Mouse (Mus musculus) spleen, adult 12 weeks (tissue): ENCODE data around the gene Lzic.
A peak's percentile ranks its signal among the peaks of the same experiment; 100 is the strongest.

Source experiments
- DNase-seq: peaks from one replicate; pipeline ENCODE4 v3.0.0; 2022; ENCODE audit warnings: low spot score

Gene Lzic

DNA sequence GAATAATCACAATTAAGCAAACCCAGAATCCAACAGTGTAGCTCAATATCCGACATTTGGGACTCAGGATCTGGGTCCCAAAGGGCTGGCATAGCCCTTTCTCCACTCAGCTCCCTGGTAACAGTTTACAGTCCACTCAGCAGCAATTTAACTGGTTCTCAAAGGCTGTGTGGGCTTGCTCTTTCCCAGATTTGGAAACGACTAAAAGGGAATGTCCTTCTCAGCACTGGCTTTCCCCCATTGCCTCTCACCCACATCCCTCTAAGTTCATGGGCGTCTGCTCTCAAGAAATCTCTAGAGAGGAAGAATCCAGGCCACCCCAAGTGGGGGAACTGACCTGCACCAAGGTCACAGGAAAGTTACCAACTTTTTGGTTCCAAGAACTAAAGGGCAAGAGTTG lies 463 bp upstream of the Lzic start:
- no peak for DNase-seq

DNA sequence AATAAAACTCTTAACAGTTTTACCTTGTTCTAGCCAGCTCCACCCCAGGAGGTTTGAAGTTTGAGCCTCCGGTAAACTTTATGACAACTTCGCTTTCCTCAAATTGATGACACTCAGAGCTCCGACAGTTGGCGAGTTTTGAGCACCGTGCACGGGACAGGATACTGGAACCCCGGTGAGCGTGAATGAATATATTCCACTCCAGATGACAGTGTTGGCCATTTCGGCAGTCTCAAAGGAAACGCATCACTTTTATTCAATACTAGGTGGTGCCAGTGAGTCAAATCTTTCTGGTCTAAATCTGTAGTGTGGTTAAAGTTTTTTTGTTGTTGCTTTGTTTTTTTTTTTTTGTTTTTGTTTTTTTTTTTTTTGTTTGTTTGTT lies 787 bp downstream of the Lzic start:
- peak; percentile 12 for DNase-seq

DNA sequence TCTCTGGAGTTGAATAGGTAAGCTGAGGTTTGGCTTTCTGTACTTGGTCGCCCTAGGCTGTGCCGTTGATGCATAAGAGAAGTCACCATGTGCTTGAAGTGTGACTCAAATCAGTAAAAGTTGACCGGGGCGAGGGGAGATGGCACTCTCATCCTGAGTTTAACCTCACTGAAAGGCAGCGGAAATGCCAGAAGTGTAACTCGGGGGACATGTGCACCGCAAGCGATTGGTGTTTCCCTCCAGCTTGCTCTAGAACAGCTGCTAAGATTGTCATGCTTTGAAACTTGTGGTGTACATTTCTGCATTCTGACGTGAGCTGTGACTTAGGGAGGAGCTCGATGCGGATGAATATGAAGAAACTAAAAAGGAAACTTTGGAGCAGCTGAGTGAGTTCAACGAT lies 2.7 kb downstream of the Lzic start:
- DNase-seq = no peak

DNA sequence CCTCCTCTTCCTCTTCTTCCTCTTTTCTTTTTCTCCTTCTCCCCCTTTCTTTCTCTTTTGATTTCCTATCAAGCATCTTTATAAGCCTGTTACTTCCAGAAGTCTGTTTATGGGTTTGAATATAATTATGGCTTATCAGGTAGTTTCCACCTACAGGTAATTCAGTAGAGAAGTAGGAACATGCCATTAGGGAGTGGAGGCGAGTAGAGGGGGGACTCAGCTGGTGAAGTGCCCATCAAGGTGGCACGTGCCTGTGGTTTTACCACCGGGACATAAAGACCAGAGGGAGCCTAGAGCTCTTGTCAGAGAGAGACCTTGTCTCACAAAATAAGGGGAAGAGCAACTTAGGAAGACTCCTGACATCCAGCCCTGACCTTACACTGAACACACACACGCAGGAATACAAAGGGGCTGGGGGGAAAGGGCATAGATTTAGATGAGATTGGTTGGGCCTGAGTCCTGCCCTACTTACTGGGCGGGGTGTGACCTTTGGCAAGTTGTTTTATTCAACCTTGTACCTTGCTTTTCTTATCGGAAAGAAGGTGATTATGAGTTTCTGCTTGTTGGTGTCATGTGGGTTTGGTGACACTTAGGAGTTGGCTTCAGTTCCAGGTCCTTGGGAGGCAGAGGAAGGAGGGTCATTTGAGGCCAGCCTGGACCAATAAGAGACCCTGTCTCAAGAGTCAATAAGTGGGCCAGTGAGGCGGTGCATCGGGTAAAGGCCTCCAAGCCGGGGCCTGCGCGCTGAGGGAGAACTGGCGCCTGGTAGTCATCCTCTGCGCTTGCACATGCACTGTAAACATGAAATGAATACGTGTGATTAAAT lies 4.6 kb downstream of the Lzic start:
- no peak for DNase-seq

DNA sequence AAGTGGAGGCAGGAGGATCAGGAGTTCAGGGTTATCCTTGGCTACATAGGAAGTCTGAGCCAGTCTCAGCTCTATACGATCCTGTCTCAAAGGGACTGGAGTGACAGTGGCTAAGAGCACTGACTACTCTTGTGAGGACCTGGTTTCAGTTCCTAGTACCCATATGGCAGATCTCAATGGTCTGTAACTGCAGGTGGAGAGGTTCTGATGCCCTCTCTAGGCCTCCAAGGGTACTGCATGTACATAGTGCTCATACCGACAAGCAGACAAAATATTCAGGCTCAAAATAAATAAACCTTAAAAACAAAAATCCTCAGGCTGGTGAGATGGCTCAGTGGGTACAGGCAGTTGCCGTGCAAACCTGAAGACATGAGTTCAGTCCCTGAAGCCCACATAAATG lies 6.1 kb downstream of the Lzic start:
- DNase-seq = no peak

DNA sequence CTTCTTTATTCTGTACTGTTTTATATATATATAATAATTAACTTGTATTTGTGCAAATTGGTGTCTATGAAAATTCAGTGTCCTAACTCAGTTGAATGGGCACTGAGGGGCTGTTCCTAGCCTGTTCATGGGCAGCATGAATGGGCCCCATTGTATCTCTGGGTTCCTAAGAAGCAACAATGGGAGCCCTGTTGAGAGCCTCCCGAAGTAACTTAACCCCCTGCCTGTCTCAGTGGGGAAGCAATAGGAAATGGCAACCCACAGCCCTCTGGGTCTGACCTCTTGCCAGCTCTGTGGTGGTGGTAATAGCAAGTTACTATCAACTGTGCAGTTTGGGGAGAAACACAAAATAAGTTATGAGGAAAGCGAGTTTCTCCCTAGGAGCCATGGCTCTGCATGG lies 11.6 kb downstream of the Lzic start:
- no peak for DNase-seq

DNA sequence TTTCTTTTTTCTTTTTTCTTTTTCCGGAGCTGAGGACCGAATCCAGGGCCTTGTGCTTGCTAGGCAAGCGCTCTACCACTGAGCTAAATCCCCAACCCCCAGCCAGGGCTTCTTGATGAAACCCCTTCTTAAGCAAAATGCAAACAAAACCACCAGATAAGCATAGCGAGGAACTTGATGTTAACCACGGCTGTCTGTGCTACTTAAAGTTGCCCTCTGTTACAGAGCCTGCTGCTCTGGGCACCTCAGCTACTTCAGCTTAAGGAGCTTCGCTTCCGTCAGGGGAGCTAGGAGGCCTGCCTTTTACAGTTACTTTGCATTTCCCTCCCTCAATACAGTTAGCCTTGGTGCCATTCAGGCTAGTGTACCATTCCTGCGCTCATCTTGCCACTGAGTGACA lies 13.9 kb downstream of the Lzic start:
- no peak for DNase-seq

DNA sequence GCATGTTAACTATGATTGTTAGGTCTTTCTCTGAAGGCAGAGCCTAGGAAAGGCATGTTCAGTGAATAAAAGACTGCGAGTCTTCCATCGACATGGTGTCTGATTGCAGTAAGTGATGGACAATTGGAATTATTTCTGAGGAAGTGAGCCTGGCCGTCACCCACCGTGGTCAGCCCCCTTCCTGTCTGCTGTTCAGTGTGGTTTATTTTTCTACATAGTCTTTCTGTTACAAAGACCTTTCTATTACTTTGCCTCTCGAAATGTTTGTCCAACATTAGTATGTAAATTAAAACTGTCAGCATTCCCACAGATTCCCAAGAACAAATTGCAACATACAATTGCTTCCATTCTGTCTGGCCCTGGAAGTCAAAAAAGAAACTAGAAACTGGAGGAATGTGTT lies 14.8 kb downstream of the Lzic start:
- DNase-seq = no peak

DNA sequence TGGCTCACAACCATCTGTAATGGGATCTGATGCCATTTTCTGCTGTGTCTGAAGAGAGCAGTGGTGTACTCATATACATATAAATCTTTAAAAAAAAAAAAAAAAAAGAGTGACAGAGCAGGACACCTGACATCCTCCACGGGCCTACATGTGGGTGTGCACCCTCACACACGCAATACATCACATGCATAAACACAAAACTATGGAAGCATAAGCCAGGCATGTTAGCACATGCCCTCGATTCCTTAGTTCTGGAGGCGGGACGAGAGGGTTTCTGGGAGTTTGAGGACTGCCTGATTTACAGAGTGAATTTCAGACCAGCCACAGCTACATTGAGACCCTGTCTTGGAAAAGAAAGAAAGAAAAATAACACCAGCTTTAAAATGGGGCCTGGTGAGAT lies 19.3 kb downstream of the Lzic start:
- no peak for DNase-seq

DNA sequence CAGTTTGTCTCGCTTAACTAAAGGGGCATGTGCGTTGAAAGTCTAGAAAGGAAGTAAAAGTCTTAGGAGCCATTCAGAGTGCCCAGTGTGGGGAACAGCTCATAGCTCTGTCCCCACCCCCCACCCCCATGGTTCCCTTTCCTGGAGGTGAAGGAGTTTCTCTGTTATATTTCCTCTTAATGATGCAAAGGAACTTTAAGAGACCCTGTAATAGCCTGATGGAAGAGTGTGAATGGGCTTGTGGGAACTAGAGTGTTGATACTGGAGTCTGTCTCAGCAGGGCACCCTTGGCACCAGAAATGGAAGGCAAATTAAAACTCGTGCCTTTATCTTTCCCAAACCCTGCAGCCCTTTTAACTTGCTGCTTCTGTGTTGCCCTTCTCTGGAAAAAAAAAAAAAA lies 19.8 kb downstream of the Lzic start:
- DNase-seq = no peak

DNA sequence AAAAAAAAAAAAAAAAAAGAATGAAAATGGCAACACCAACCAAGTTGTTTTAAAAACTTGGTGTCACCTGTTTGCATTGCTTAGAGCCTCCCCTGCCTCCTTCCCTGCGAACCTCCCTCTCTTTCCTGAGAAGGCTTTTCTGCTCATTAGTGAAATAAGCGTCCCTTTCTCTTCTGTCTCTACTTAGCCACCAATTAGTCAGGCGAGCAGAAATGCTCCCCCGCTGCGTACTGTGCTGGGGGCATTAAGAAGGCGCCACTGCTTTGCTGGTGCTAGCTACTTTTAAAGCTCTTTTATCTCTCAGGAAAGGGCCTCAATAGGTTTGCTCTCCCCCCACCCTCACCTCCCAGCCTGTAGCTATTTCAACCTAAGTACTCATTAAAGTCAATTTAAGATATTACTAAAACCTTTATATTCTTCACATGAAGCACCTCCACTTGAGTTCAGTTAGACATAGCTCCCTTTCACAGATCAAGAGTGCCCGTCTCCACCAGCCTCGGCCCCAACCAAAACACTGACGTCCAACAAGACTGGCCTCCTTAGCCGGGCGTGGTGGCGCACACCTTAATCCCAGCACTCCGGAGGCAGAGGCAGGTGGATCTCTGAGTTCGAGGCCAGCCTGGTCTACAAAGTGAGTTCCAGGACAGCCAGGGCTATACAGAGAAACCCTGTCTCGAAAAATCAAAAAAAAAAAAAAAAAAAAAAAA lies 20.4 kb downstream of the Lzic start:
- DNase-seq = no peak

DNA sequence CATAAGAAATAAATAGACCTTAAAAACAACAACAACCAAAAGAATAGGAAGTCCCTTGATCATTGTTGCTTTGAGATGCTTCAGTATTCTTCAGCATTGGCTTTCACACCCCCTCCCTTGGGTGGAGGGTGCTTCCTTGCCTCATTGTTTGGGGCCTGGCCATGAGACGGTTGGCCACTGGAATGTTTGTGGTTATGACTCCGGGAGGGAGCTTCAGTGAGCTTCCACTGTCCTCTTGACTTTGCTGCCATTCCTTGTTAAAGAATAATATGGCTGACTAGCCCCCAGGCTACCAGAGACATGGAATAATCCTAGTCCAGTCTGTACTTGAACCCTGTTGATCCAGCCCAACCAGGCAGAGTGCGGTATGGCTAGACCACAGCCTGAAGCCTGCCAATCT lies 21.9 kb downstream of the Lzic start:
- no peak for DNase-seq

DNA sequence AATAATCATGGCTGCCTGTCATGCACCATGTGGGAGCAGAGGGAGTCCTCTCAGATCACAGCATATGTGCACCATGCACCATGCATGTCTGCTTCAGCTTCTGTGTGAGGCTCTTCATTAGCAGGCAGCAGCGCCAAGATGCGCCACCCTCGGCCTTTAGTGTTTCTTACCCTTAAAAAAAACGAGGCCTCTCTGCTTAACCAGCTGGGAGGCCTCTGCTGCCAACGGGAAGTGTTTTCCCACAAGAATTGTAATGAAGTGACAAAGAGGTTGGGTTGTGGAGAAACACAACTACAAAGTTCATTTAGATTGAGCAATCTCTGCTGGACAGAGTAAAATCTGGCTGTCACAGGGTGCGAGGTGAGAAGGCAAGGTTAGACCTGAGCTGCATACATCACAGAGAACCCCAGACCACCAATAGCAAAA lies 26.2 kb downstream of the Lzic start:
- no peak for DNase-seq

DNA sequence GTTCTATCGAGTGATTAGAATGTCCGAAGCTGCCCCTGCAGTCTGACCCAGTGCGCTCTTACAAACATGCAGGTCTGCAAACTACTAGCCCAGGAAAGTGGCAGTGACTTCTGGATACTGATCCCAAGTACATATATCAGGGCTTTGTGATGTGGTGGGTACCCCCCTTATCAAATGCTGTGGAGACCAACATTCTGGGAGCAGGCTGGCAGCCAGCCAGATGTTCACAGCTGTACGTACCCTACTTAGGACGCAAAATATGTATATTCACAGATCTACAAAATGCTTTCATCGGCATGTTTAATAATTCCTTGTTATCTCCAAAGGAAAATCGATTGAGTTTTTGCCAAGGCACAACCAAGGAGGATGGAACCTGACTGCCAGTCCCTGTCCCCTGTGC lies 27.0 kb downstream of the Lzic start:
- DNase-seq = no peak

DNA sequence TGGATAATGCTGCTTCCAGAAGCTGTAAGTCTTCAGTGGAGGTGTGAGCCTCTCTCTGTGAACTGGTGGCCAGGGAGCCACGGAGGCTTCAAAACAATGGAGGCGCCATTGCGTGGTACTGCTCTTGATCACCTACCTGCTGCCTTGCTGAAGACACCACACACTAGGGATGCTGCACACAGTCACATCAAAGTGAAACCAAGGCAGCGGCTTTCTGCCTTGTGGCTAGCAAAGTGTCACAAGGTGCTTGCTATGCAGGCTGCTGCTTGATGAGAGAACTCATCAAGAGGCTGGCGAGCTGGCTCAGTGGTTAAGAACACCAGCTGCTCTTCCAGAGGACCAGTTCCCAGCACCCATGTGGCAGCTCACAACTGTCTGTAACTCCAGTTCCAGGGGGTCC lies 30.7 kb downstream of the Lzic start:
- no peak for DNase-seq

DNA sequence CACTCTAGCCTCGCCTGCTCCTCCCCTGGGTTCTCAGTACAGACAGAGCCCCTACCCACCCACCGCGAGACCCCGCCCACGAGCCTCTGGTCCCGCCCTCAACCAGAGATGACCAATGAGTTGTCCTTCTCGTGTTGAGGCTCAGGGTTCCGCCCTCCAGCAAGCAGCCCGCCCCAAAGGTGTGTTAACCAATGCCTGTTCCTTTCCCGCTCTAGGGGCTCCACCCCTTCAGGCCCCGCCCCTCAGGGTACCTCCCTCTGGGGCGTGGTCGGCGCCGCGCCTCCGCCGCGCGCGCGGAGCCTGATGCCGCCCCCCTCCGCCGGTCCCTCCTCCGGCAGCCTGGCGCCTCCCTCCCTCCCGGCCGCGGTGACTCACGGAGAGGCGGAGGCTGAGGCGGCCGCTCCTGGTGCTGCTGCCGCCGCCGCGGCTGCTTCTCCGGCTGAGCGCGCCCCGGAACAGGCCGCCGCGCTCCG lies 32.9 kb downstream of the Lzic start, which contains the start of gene Ctnnbip1:
Ctnnbip1 (plus strand) TSS at position 369 of the 473 bp plus-strand sequence.
- DNase-seq = peak; percentile 87

DNA sequence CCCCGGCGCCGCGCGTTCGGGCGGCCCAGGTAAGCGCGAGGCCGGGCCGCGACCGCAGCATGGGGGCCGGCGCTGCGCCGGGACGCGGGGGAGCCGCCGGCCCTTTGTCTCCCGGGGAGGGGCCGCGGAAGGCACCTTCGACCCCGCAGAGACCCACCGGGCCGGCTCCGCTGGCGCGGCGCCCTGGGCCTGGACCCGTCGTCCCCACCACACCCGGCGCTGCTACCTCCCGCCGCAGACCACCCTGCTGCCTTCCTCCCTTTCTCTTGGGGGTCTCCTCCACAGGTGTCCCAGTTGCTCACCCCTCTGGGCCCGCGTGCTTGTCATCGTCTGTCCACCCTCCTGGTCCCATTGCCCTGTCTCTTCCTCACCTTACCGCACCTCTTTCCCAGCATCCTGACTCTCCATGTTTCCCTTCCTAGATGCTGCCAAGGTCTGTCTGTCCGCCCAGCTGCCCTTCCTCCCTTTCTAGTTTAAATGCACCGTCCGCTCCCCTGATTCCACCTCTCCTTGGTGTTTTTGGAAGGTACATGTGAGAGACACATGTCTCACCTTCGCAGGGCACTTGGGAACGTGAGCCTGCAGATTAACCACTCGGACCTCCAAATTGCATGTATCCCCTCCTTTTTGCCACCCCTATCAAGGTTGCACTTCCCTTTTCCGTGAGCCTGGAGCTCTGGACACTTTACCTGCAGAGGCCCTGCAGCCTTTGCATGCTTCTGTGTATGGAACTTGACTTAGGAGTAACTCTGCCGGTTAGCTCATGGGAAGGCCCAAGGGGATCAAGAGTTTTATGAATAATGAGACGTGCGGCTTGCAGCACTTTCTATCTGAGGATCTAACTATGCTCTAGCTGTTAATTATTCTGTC lies 33.6 kb downstream of the Lzic start:
- no peak for DNase-seq

DNA sequence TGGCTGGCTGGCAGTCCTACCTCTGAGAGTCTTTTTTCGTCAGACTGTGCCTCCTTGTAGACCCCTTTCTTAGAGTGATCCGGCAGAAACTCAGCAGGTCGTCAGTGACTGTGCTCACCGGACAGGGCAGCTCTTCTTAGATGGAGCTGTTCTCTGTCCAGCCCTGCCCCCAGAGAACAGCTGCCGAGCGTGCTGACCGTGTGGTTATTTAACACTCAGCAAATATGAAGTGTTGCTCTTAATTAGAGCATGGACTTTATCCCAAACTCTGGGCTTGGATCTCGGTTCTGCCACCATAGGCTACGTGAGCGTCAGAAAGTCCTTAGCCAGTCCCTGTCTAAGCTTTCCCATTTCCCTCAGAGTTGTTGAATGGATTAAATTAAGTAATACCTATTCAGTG lies 36.2 kb downstream of the Lzic start:
- no peak for DNase-seq

DNA sequence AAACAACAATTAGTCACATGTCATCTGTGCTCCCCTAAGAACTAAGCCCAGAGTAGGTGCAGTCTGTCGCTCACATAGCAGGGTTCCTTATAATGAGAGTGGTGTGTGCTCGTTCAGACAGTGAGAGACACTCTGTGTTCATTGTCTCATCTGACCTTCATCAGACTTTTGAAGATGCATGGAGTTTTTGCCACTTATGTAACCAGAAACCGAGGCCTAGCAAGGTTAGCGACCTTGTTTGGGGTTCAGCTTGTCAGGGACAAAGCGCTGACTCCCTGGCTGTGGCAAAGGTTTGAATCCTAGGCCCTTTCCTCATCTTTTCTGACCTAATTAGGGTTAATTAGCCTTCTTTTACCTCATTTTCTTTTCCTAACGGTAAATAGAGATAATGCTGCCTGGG lies 38.9 kb downstream of the Lzic start:
- DNase-seq = no peak

DNA sequence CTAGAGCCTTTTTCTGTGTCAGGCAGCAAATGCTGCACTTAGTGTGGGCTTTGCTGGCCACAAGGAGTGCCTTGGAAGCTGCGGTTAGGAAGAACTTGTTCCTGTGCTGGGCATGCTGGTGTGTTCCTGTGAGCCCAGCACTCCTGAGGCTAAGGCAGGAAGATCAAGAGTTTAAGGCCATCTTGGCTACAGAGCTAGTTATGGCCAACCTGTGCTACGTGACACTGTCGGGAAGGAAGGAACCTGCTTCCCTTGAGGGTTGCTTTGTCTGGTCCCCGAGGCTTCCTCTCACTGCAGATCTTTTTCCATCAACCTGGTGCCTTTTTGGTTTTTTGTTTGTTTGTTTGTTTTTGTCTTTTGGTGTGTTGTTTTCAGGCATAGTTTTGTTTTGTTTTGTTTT lies 40.1 kb downstream of the Lzic start:
- no peak for DNase-seq

DNA sequence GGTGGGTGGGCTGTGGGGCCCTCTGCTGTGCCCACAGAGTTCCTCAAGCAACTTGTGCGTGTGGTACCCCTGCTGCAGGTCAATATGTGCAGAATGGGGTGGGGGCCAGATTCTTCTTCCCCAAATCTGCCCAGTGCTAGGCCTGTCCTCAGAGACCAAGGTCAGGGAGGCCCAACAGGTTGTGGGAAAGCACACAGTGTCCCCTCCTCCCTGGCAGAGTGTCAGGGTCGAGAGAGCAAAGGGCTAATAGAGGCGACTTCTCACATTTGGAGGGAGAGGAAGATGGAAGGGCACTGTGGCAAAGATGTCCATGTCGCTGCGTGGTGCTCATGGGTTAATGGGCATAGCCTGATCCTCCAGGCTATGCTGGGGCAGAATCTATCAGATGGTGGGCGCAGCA lies 40.8 kb downstream of the Lzic start:
- DNase-seq = no peak

DNA sequence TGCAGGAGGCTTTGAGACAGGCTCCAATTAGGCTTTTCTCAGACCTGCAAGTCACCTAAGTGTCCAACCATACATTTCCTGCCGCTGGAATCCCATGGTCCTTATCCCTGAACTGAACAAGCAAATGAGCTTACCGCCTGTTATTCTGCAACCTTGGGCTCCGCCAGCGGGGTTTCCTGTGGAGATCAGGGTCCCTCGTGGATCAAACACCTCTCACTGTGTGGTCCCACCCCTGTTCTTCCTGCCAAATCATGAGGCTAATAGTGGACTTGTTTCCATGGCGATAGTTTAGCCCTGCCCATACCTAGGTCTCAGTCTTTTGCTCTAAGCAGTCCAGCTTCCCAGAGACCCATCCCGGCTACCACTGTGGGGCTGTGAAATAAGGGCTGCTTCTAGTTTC lies 41.3 kb downstream of the Lzic start:
- DNase-seq = no peak
